Mouse (Mus musculus): ENCODE measurements around the gene Mgll.

Gene Mgll

DNA sequence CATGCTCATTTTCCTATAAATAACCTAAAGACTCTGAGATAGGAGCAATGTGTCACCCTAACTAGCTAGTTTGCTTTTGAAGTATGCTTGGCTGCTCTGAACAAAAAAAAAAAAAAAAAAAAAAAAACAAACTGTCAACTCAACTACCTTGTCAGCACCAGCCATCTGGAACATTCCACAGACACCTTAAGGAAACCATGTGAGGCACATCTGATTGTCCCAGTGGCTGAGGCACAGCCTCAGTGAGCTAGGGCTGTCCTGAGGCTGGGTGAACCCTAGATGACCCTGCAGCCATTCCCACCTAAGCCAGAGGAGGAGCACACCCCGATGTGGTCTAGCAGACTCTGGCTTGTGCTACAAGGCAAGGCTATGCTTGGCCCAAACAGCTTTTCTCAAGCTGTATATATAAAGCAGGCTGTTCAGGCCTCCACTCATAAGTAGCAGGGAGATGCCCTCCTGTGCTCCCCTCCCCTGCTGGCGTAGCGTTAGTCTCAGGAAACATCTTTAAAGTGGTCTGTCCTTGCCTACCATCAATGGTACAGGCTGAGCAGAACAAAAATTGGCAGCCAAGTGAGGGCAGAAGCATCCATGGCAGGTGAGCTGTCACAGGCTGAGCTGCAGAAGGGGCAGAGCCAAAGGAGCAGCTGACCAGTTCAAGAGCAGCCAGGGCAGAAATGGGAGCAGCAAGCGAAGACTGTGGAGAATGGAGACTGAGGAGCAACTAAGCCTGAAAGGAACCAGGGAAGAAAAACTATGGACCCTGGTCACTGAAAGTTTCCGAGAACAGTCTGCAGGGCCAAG, 109.3 kb downstream of the Mgll start:
- DNase-seq, result no peak

DNA sequence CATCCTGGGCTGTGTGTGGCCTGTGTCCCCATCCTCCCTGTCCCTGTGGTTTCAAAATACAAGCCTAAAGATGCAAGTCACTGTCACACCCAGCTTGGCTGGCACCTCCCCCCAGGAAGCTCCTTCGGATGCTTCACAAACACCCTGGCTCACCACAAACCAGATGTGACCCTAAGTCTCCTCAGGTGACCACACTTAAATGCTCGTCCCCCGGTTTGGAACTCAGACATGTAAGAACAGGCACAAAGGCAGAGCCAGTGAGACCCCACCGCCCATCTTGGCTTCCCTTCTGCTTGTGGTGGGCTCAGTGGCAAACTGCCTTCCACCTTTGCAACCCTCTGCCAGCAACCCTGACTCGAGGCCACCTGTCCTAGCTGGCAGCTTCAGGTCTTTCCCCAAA, 110.8 kb downstream of the Mgll start:
- peak; percentile 31 for DNase-seq

DNA sequence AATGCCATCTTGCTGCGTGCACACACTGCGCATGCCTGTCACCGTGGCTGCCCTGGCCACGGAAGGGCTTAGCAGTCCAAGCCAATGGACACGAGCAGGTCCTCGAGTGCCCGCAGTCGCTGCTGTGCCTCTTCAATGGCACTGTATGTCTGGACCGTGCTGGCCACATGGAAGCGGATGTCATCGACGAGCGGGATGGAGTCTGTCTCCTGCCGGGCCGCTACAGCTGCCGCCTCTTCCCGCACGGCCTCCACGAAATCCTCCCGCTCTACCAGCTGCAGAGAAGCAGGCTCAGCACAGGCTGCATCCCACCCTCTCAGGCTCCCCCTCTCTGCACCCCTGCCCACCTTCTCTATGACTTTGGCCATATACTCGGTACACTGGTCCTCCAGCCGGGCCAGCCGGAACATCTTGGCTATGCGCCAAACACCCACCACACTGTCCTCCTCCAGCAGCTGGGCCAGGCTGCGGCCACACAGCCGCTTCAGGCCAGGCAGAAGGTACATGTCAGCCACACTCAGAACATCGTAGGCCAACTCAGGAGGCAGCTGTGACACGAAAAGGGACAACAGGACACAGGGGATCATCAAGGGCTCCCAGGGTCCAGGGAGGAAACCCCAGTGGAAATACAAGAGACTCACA, 112.1 kb downstream of the Mgll start:
- DNase-seq, result no peak

DNA sequence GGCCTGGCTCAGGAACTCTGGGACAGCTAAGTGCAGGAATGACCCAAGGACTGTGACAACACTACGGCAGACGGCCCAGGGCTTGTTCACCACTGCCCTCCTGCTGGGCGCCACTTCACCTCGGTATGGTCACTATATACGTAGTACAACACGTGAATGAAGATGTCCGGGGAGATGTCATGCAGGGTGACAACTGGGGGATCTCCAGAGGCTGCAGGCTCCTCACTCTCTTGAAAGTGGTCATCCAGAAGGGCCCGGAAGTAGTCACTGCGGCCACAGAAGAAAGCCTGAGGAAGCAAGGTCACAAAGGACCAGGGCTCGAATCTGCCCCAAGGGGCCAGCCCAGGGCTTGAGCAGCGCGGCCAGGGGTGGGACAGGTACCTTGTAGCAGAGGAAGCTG, 113.8 kb downstream of the Mgll start:
- no peak for DNase-seq

DNA sequence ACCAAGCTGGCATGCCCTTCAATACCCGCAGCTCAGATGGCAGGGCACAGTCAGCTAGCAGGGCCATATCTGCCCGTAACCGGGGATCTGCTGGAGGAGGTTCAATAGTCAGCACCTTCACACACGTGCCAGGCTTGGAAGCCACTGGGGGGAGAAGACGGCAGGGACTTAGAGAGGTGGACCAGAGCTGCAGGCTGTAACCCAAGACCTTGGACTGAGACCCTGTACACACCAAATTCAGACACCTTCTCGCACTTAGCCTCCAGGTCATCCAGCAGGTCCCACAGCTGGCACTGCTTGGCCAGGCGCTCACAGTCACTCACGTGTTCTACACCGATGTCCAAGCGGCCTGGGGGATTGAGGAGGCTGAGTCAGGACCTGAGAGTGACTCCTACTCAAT, 114.4 kb downstream of the Mgll start:
- DNase-seq, result no peak

GRCm38 (mm10) chr6:88839135-88839970, 115.1 kb downstream of the Mgll start:
- no peak for DNase-seq

GRCm38 (mm10) chr6:88840211-88840610, 116.0 kb downstream of the Mgll start:
- no peak for DNase-seq

DNA sequence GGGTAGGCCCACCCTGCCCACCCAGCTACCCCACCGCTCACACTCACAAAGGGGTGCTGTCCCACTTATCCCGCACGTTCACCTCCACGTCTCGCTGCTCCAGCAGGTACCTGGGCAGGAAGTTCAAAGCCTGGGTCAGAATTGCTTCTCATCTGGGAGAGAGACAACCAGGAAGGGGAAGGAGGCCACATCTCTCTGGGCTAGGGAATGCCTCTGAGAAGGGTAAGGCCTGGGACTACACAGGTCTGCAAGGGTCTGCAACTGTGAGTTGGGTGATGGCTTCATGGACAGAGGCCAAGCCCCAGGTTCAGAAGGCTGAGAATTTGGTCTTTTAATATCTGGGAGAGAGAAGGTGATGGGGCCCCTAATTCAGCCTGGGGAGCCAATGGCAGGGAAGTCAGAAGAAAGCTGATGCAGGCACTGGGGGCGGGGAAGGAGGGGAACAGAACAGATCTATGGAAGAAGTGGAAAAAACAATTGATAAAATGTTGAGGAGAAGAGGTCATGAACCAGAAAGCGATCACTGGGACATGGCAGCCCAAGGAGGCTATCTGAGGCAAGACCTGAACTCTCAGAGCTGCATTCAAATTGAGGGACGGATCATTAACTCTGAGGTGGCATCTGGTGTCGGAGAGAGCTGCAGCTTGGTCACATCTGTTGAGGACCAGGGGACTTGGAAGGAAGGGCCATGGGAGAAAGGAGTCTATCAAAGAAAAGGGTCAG, 116.7 kb downstream of the Mgll start:
- DNase-seq, result no peak

- no peak for DNase-seq
These were observed 117.2 kb downstream of the Mgll start for GRCm38 (mm10) chr6:88841514-88841780.

GRCm38 (mm10) chr6:88841781-88842689, 117.8 kb downstream of the Mgll start, which contains the start of gene Abtb1:
Gene Abtb1 (minus strand): TSS chr6:88841984.
- peak; percentile 95 for DNase-seq

DNA sequence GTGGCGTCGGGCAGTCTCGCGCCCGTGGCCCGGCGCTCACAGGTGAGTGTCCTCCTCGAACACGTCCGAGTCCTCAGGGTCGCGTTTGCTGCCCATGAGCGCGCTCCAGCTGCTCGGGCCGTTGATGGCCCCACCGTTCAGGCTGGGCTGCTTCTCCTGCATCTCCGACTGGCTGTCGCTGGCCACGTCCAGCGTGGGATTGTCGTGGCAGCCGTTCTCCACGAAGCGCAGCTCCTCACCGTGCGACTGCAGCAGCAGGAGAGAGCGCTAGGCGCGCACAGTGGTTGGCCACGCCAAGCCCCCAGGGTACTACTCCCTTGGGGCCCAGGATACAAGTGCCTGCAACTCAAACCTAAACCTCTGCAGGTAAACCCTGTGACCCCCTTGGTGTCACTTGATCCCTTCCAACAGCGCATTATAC, 118.5 kb downstream of the Mgll start:
- peak; percentile 38 for DNase-seq

DNA sequence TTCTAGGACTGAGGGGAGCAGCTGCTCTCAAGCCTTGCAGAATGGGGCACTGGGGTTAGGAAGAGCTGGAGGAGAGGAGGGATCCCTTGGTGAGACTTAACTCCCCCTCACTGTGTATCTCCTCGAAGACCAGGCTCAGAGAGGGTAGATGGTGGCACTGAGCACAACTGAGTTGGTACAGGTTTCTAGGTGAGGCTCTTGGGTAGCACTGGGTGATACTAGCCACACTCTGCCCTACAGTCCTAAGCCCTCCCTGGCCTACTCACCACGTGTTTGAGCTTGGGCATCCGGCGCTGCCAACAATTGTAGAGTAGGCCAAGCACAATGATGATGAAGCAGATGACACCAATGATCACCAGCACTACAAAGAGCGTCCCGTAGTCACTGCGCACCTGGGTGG, 119.0 kb downstream of the Mgll start:
- no peak for DNase-seq

GRCm38 (mm10) chr6:88843781-88844725, 119.8 kb downstream of the Mgll start:
- no peak for DNase-seq

DNA sequence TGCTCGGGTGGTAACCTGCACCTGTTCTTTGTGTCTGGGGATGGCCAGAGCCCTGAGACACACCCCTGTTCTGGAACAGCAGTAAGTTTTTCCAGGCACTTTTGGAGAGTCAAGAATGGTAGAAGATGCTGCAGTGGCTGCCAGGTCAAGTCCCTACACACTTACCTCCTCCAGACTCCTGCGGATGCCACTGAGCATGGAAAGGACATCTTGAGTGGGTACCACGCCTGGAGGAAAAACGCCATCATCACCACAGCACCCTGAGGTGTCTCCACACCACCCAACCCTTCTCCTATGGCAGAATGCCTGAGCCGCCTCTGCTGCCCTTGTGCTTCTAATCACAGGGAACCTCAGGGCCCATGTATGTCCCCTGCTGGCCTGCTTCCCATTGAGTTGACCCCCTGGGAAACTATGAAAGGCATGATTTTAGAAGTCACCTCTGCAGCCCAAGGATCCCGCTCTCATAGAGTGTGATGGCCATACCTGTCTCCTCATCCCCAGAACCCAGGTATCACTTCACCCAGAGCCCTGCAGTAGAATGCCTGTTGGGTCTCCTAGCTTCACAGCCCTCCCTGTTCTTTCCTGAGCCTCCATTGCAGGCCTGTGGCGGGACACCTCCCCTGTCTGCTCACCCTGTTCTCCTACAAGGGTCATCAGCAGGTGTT, 120.8 kb downstream of the Mgll start:
- no peak for DNase-seq

DNA sequence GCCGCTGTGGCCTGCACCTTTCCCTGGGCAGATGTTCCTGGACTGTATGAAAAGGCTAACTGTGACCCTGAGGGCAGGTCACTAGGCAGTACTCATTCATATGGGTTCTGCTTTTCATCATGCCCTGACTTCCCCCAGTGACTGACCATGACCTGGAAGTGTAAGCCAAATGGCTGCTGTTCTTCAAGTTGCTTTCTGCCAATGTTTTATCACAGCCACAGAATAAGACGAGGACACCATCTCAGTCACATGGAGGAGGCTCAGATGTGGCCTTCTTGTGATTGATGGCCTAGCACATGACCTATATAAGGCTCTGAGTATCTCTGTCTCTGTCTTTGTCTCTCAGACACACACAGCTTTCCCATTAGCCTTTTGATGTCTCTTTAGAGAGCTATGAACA, 123.4 kb downstream of the Mgll start:
- DNase-seq, result no peak

DNA sequence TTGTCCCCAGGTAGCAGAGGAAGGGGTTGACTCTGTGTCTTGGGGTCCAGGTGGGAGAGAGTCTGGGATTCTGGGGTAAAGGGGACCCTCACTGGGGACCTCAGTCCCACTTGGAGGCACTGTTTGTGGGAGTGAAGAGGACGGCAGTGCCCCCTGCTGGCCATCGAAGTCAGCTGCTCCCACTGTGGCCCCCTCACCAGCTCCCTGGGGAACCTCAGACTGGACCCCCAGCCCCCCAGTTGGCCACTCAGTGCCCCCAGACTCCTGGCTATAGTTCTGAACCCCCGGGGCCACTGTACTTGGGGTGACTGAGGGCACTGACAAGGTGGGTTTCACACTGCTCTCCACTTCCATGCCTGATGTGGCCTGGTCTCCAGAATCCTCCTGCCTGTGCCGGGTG, 125.1 kb downstream of the Mgll start:
- peak; percentile 50 for DNase-seq

DNA sequence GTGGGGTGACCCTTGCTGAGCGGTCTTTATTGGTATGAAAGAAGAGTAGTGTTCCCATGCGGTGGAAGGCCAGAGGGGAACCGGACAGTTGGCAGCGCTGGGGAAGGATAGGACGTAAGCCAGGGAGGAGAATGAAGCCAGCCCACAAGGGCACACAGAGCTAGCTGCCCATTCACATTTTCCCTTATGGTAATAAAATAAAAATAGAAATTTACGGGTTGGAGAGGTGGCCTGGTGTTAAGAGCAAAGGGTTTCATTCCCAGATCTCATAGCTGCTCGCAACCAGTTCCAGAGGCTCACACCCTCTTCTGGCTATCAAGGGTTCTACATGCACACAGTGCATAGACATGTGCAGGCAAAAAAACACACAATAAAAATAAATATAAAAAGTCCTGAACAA, 125.8 kb downstream of the Mgll start:
- no peak for DNase-seq

DNA sequence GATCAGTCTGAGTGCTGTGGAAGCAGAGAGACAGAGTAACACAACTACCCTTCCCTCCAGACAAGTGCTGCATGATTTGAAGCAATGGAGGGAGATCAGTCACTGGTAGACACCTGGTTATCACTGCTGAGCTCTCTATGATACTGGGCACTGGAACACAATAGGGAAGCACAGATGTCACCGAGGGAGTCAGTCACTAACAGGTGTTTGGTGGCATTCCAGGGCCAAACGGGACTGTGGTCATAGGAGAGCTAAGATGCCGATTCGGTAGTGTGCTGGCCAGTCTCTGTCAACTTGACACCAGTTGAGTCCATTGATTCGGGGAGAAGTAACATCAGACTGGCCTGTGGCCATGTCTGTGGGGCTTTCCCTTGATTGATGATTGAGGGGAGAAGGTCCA, 130.3 kb downstream of the Mgll start:
- DNase-seq, result no peak

DNA sequence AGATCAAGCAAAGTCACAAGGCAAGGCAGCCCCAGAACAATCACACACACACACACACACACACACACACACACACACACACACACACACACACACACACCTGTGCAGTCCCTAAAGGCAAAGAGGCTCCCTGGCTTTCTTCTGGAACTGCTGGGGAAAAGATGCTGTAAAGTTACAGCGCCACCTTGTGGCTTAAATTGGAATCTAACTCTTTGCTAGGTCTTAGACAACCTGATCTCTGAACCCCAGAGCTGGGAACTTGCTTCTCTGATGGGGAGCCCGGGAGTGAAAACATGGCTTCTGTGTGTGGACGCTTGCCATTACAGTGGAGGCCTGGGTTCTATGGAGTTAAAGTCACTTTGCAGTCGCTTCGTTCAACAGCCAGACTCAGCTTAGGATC, 131.4 kb downstream of the Mgll start:
- DNase-seq, result peak; percentile 50

- no peak for DNase-seq
These were observed 133.0 kb downstream of the Mgll start for GRCm38 (mm10) chr6:88857249-88857648.

Data from thymus, postnatal 25 days (tissue).